20 mouse cellular contexts compared by ENCODE assay signal in the genomic region with DNA sequence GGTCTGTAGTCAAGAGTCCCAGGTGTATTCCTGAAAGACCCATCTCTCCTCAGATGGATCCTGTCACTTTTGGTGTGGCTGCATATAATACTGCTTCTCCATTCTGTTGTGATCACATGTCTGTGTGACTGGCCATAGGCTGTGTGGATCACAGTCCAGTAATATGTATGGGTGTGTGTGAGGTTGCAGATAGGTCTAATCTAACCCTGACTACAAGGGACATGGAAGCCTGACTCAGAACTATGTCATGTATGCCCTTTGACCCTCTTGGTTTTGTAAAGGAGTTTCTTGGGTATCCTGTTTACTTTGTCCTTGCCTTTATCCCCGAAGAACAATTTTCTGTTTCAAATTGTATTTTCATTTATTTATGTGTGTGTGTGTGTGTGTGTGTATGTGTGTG. TPM values are rescaled to one million over a fixed set of nuclear protein-coding genes. Genes with fewer than 3 reads are reported as not detected.
DNase-seq lines count a peak whose midpoint lies in the region; ATAC-seq and TF ChIP-seq lines count a peak whose summit lies in the region.
"Had no signal": no experiment of that assay in that cellular context is flagged by ENCODE, and none has a peak within 500 bp of the region (broad histone marks: within the 10 kb centered on the region; RNA-seq: fewer than 3 reads in every experiment).

No protein-coding gene starts in this region.

- no peak overlapping the region for H3K9ac ChIP-seq in hindbrain, embryonic 11.5 days (ENCODE audit: low read depth, low read length)
- H3K9ac ChIP-seq in hindbrain, embryonic 16.5 days (ENCODE audit: low read depth, low read length): no peak overlapping the region
- H3K9ac ChIP-seq in intestine, postnatal 0 days (ENCODE audit: low read depth, low read length): no peak overlapping the region
- no peak overlapping the region for H3K9ac ChIP-seq in intestine, embryonic 16.5 days (ENCODE audit: low read depth, low read length)
- H3K9ac ChIP-seq in stomach, postnatal 0 days (ENCODE audit: low read length): no peak overlapping the region
- H3K9ac ChIP-seq: embryonic facial prominence, embryonic 12.5 days; forebrain, embryonic 13.5 days; forebrain, embryonic 15.5 days had no signal

- H3K27ac ChIP-seq in hindbrain, embryonic 11.5 days (ENCODE audit: low read depth, low read length): no peak overlapping the region
- H3K27ac ChIP-seq in hindbrain, embryonic 16.5 days (ENCODE audit: low read depth, low read length): no peak overlapping the region
- H3K27ac ChIP-seq in intestine, postnatal 0 days (ENCODE audit: low read depth, low read length): no peak overlapping the region
- H3K27ac ChIP-seq in intestine, embryonic 16.5 days (ENCODE audit: low read length): no peak overlapping the region
- H3K27ac ChIP-seq in stomach, postnatal 0 days (replicated peaks): no peak overlapping the region
- H3K27ac ChIP-seq: embryonic facial prominence, embryonic 10.5 days; embryonic facial prominence, embryonic 12.5 days; forebrain, embryonic 13.5 days; forebrain, embryonic 15.5 days had no signal

- no peak overlapping the region for H3K4me3 ChIP-seq in hindbrain, embryonic 11.5 days (ENCODE audit: low read depth, low read length)
- H3K4me3 ChIP-seq in hindbrain, embryonic 16.5 days (ENCODE audit: low read length): no peak overlapping the region
- H3K4me3 ChIP-seq in intestine, postnatal 0 days (ENCODE audit: low read depth, low read length): no peak overlapping the region
- no peak overlapping the region for H3K4me3 ChIP-seq in intestine, embryonic 16.5 days (ENCODE audit: low read length)
- no peak overlapping the region for H3K4me3 ChIP-seq in stomach, postnatal 0 days (ENCODE audit: low read depth, low read length)
- H3K4me3 ChIP-seq: embryonic facial prominence, embryonic 10.5 days; embryonic facial prominence, embryonic 12.5 days; forebrain, embryonic 13.5 days; forebrain, embryonic 15.5 days had no signal

- no peak for TF ChIP-seq CTCF in intestine, postnatal 0 days (IDR thresholded peaks at IDR 0.05; ENCODE audit: low read depth)
- TF ChIP-seq CTCF in stomach, postnatal 0 days (IDR thresholded peaks at IDR 0.05; ENCODE audit: low read depth): no peak

- DNase-seq in hindbrain, embryonic 11.5 days (ENCODE audit: low spot score): no peak
- DNase-seq in 3T3-L1 (ENCODE audit: low read depth, low spot score): peak; percentile 64
- DNase-seq in stomach, postnatal 0 days (ENCODE audit: low spot score): no peak
- no peak for DNase-seq in liver
- DNase-seq: adrenal gland, adult 8-10 months; adrenal gland, postnatal 14 days; adrenal gland, postnatal 36 days; cerebellum, adult 11-12 months; cerebellum, adult 9-10 months; cerebellum, postnatal 10 days; cerebellum, postnatal 25 days had no signal

- TF ChIP-seq EP300 in stomach, postnatal 0 days (optimal IDR thresholded peaks at IDR 0.05): no peak

- H3K36me3 ChIP-seq in hindbrain, embryonic 11.5 days (ENCODE audit: control insufficient read depth, insufficient read depth, low read length): no peaks in the 10 kb centered on the region
- no peaks in the 10 kb centered on the region for H3K36me3 ChIP-seq in hindbrain, embryonic 16.5 days (ENCODE audit: control insufficient read depth, insufficient read depth, low read length)
- no peaks in the 10 kb centered on the region for H3K36me3 ChIP-seq in intestine, postnatal 0 days (ENCODE audit: control insufficient read depth, insufficient read depth)
- H3K36me3 ChIP-seq in intestine, embryonic 16.5 days (ENCODE audit: control insufficient read depth, insufficient read depth, low read length): no peaks in the 10 kb centered on the region
- no peaks in the 10 kb centered on the region for H3K36me3 ChIP-seq in stomach, postnatal 0 days (ENCODE audit: control insufficient read depth, insufficient read depth, low read length)
- H3K36me3 ChIP-seq: embryonic facial prominence, embryonic 10.5 days; embryonic facial prominence, embryonic 12.5 days; forebrain, embryonic 15.5 days had no signal

- no peaks in the 10 kb centered on the region for H3K4me1 ChIP-seq in hindbrain, embryonic 11.5 days (replicated peaks; ENCODE audit: control insufficient read depth, insufficient read depth, low read length)
- no peaks in the 10 kb centered on the region; the same call in 1 of the 2 replicates for H3K4me1 ChIP-seq in hindbrain, embryonic 16.5 days (ENCODE audit: control insufficient read depth, insufficient read depth, low read depth, low read length)
- no peaks in the 10 kb centered on the region for H3K4me1 ChIP-seq in intestine, postnatal 0 days (replicated peaks; ENCODE audit: control insufficient read depth, insufficient read depth, low read length)
- no peaks in the 10 kb centered on the region for H3K4me1 ChIP-seq in intestine, embryonic 16.5 days (ENCODE audit: control insufficient read depth, insufficient read depth, low read length)
- no peaks in the 10 kb centered on the region for H3K4me1 ChIP-seq in stomach, postnatal 0 days (replicated peaks; ENCODE audit: control insufficient read depth, insufficient read depth)
- H3K4me1 ChIP-seq: embryonic facial prominence, embryonic 10.5 days; embryonic facial prominence, embryonic 12.5 days; forebrain, embryonic 13.5 days; forebrain, embryonic 15.5 days had no signal

- 0 out of 2 replicates have a peak, but pooled peaks have one; percentile 22 for ATAC-seq in hindbrain, embryonic 11.5 days (ENCODE audit: low FRiP score)
- no peak for ATAC-seq in hindbrain, embryonic 16.5 days
- ATAC-seq in intestine, postnatal 0 days: peak; percentile 43; the same call in 1 of the 2 replicates
- ATAC-seq in intestine, embryonic 16.5 days: no peak
- ATAC-seq in stomach, postnatal 0 days (ENCODE audit: low FRiP score, low TSS enrichment): peak; percentile 94
- ATAC-seq: activated CD4-positive, CD25-positive, alpha-beta regulatory T cell, adult 4 months; forebrain, embryonic 13.5 days; forebrain, embryonic 15.5 days; Patski had no signal

- H3K9me3 ChIP-seq in hindbrain, embryonic 11.5 days (ENCODE audit: control insufficient read depth, low read length): no peaks in the 10 kb centered on the region
- H3K9me3 ChIP-seq in hindbrain, embryonic 16.5 days (ENCODE audit: control insufficient read depth, low read length): no peaks in the 10 kb centered on the region
- no peaks in the 10 kb centered on the region for H3K9me3 ChIP-seq in intestine, postnatal 0 days (ENCODE audit: control insufficient read depth)
- no peaks in the 10 kb centered on the region for H3K9me3 ChIP-seq in intestine, embryonic 16.5 days (ENCODE audit: control insufficient read depth, low read length)
- no peaks in the 10 kb centered on the region for H3K9me3 ChIP-seq in stomach, postnatal 0 days (ENCODE audit: control insufficient read depth, low read length)
- H3K9me3 ChIP-seq: embryonic facial prominence, embryonic 10.5 days; embryonic facial prominence, embryonic 12.5 days; forebrain, embryonic 13.5 days; forebrain, embryonic 15.5 days had no signal

- no peak overlapping the region for H3K4me2 ChIP-seq in hindbrain, embryonic 11.5 days (replicated peaks; ENCODE audit: low read depth, low read length)
- no peak overlapping the region for H3K4me2 ChIP-seq in hindbrain, embryonic 16.5 days (ENCODE audit: low read length)
- no peak overlapping the region for H3K4me2 ChIP-seq in intestine, postnatal 0 days (replicated peaks; ENCODE audit: low read depth)
- H3K4me2 ChIP-seq in intestine, embryonic 16.5 days (ENCODE audit: low read depth, low read length): no peak overlapping the region
- no peak overlapping the region for H3K4me2 ChIP-seq in stomach, postnatal 0 days (replicated peaks; ENCODE audit: low read depth)
- H3K4me2 ChIP-seq: embryonic facial prominence, embryonic 12.5 days; forebrain, embryonic 13.5 days; forebrain, embryonic 15.5 days had no signal

- H3K27me3 ChIP-seq in hindbrain, embryonic 11.5 days (ENCODE audit: control insufficient read depth, insufficient read depth, low read length): no peaks in the 10 kb centered on the region
- H3K27me3 ChIP-seq in hindbrain, embryonic 16.5 days (replicated peaks; ENCODE audit: control insufficient read depth, insufficient read depth, low read length): no peaks in the 10 kb centered on the region
- no peaks in the 10 kb centered on the region for H3K27me3 ChIP-seq in intestine, postnatal 0 days (replicated peaks; ENCODE audit: control insufficient read depth, insufficient read depth, low read length)
- no peaks in the 10 kb centered on the region for H3K27me3 ChIP-seq in intestine, embryonic 16.5 days (replicated peaks; ENCODE audit: control insufficient read depth, insufficient read depth, low read length)
- no peaks in the 10 kb centered on the region for H3K27me3 ChIP-seq in stomach, postnatal 0 days (ENCODE audit: control insufficient read depth, insufficient read depth, low read length)
- H3K27me3 ChIP-seq: embryonic facial prominence, embryonic 12.5 days; forebrain, embryonic 13.5 days; forebrain, embryonic 15.5 days; Patski had no signal

- 100% methylated on average over 1 of the region's 1 CpGs for WGBS in hindbrain, embryonic 11.5 days
- WGBS in hindbrain, embryonic 16.5 days: 93% methylated on average over 1 of the region's 1 CpGs
- 60% methylated on average over 1 of the region's 1 CpGs for WGBS in intestine, postnatal 0 days
- 70% methylated on average over 1 of the region's 1 CpGs for WGBS in intestine, embryonic 16.5 days
- 57% methylated on average over 1 of the region's 1 CpGs for WGBS in stomach, postnatal 0 days

RNA-seq across cellular contexts. Expression of gene Ptprn2, which starts 27.0 kb away (rescaled TPM):
- polyA plus RNA-seq in hindbrain, embryonic 11.5 days (2014; fragmentation: Nextera tagmentation; extraction: Ambion mirVana): 3.9 and 6.9 TPM in 2 replicates
- 11.7 and 12.0 TPM in 2 replicates for polyA plus RNA-seq in hindbrain, embryonic 16.5 days (2015; fragmentation: Nextera tagmentation; extraction: Ambion mirVana)
- 1.2 and 1.3 TPM in 2 replicates for polyA plus RNA-seq in intestine, postnatal 0 days (2015; fragmentation: Nextera tagmentation; extraction: Ambion mirVana)
- 1.8 and 1.9 TPM in 2 replicates for polyA plus RNA-seq in intestine, embryonic 16.5 days (2015; fragmentation: Nextera tagmentation; extraction: Ambion mirVana)
- polyA plus RNA-seq in stomach, postnatal 0 days (2015; fragmentation: Nextera tagmentation; extraction: Ambion mirVana): 5.8 and 6.0 TPM in 2 replicates
- polyA plus RNA-seq: activated CD4-positive, CD25-positive, alpha-beta regulatory T cell, adult 4 months; Patski had no signal

Comparison
In these comparisons a context has a peak if more than half of its experiments do, and no peak if none do; other contexts are left out.
1. ATAC-seq: peak in hindbrain, embryonic 11.5 days (single experiment), intestine, postnatal 0 days (single experiment) and stomach, postnatal 0 days (single experiment); none in hindbrain, embryonic 16.5 days (single experiment) and intestine, embryonic 16.5 days (single experiment).